Mouse (Mus musculus): ENCODE measurements around the gene Gnai3. TPM values are rescaled to one million over a fixed set of nuclear protein-coding genes. Genes with fewer than 3 reads are reported as not detected.

The Gnai3 gene
- 5.4 and 14.8 TPM in 2 replicates for polyA plus RNA-seq (2012; rRNA removed)

- Histone ChIP-seq H3K4me3 (ENCODE audit: low read depth, low read length) (peak within 1 kb of the TSS; percentile 97), H3K36me3 (ENCODE audit: control insufficient read depth, insufficient read depth, low read length) (peaks cover 4% of the 10 kb centered on the region), H3K4me1 (ENCODE audit: control insufficient read depth, insufficient read depth, insufficient read length, low read length) (peaks cover 5% of the 10 kb centered on the region; the same call in 1 of the 2 replicates), H3K27ac (ENCODE audit: insufficient read depth, low read depth, low read length) (peak within 1 kb of the TSS; percentile 88), H3K27me3 (ENCODE audit: control insufficient read depth, insufficient read depth, low read length) (no peaks in the 10 kb centered on the region)
- under 1% methylated on average over 63 of the region's 63 CpGs for WGBS
- TF ChIP-seq POLR2A (IDR thresholded peaks at IDR 0.05; ENCODE audit: low read depth, low read length) (peak; percentile 95), CTCF (IDR thresholded peaks at IDR 0.05; ENCODE audit: extremely low read depth, insufficient read length, insufficient replicate concordance, low read depth, low read length) (0 out of 2 replicates have a peak, but pooled peaks have one; percentile 10)
Measured at GRCm38 (mm10) chr3:108145534-108146445, at the start of gene Gnai3. Gnai3 (minus strand) TSS chr3:108146146.

DNA sequence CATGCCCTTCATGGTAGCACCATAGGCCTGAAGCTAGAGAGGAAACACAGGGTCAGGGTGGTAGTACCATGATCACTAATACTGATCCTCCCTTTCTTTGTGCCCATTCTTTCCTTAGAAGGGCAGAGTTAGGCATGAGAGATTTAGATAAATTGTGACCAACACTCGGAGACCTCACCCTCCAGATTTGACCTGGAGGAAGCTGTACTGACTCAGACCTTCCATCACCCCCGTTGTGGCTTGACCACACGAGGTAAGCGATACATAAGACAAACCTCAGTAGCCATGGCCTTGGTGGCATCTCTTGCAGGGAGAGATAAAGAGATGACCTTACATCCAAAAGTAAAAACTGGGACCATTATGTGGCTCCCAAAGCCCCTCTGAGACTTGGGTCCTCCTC, 49.3 kb upstream of the Gnai3 start:
- Histone ChIP-seq H3K4me3 (ENCODE audit: low read depth, low read length) (no peak overlapping the region), H3K36me3 (ENCODE audit: control insufficient read depth, insufficient read depth, low read length) (0 out of 2 replicates have a peak, but pooled peaks cover 2% of the 10 kb centered on the region), H3K4me1 (ENCODE audit: control insufficient read depth, insufficient read depth, insufficient read length, low read length) (peaks cover 11% of the 10 kb centered on the region), H3K27me3 (ENCODE audit: control insufficient read depth, insufficient read depth, low read length) (no peaks in the 10 kb centered on the region), H3K27ac (ENCODE audit: insufficient read depth, low read depth, low read length) (no peak overlapping the region)
- TF ChIP-seq CTCF (IDR thresholded peaks at IDR 0.05; ENCODE audit: extremely low read depth, insufficient read length, insufficient replicate concordance, low read depth, low read length) (no peak), POLR2A (IDR thresholded peaks at IDR 0.05; ENCODE audit: low read depth, low read length) (no peak)
- 90% methylated on average over 4 of the region's 4 CpGs for WGBS

GRCm38 (mm10) chr3:108193686-108194085, 47.7 kb upstream of the Gnai3 start:
- H3K27ac ChIP-seq (ENCODE audit: insufficient read depth, low read depth, low read length) = no peak overlapping the region
- WGBS = 72% methylated on average over 4 of the region's 4 CpGs

DNA sequence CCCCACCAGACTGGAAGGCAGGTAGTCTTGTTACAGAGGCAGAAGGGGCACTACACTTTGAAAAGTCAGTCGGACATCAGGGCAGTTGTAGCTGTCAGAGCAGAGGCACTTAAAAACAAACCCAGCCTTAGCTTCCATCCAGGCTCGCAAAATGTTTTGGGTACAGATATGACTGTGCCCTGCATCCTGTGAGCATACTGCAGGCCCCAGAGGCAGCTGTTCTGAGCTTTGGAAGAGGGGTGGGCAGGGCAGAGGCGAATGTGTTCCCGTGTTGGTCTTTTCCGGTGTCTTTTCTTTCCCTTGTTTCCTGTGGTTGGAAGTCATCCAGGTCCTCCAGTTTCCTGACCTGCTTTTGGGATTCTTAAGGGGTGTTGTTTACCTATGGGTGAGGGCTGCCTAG, 44.0 kb upstream of the Gnai3 start:
- WGBS = 31% methylated on average over 5 of the region's 5 CpGs
- Histone ChIP-seq H3K27ac (ENCODE audit: insufficient read depth, low read depth, low read length) (no peak overlapping the region), H3K27me3 (ENCODE audit: control insufficient read depth, insufficient read depth, low read length) (no peaks in the 10 kb centered on the region), H3K36me3 (ENCODE audit: control insufficient read depth, insufficient read depth, low read length) (0 out of 2 replicates have a peak, but pooled peaks cover 2% of the 10 kb centered on the region), H3K4me3 (ENCODE audit: low read depth, low read length) (no peak overlapping the region), H3K4me1 (ENCODE audit: control insufficient read depth, insufficient read depth, insufficient read length, low read length) (peaks cover 8% of the 10 kb centered on the region)
- TF ChIP-seq POLR2A (IDR thresholded peaks at IDR 0.05; ENCODE audit: low read depth, low read length) (no peak), CTCF (IDR thresholded peaks at IDR 0.05; ENCODE audit: extremely low read depth, insufficient read length, insufficient replicate concordance, low read depth, low read length) (no peak)

More at GRCm38 (mm10) chr3:108193686-108194085, 47.7 kb upstream of the Gnai3 start:
- Histone ChIP-seq H3K27me3 (ENCODE audit: control insufficient read depth, insufficient read depth, low read length) (no peaks in the 10 kb centered on the region), H3K4me3 (ENCODE audit: low read depth, low read length) (no peak overlapping the region), H3K4me1 (ENCODE audit: control insufficient read depth, insufficient read depth, insufficient read length, low read length) (peaks cover 6% of the 10 kb centered on the region), H3K36me3 (ENCODE audit: control insufficient read depth, insufficient read depth, low read length) (0 out of 2 replicates have a peak, but pooled peaks cover 2% of the 10 kb centered on the region)
- no peak for TF ChIP-seq POLR2A (IDR thresholded peaks at IDR 0.05; ENCODE audit: low read depth, low read length)
- no peak for TF ChIP-seq CTCF (IDR thresholded peaks at IDR 0.05; ENCODE audit: extremely low read depth, insufficient read length, insufficient replicate concordance, low read depth, low read length)

- Histone ChIP-seq H3K27me3 (ENCODE audit: control insufficient read depth, insufficient read depth, low read length) (no peaks in the 10 kb centered on the region), H3K36me3 (ENCODE audit: control insufficient read depth, insufficient read depth, low read length) (0 out of 2 replicates have a peak, but pooled peaks cover 2% of the 10 kb centered on the region), H3K4me1 (ENCODE audit: control insufficient read depth, insufficient read depth, insufficient read length, low read length) (peaks cover 8% of the 10 kb centered on the region), H3K27ac (ENCODE audit: insufficient read depth, low read depth, low read length) (no peak overlapping the region), H3K4me3 (ENCODE audit: low read depth, low read length) (no peak overlapping the region)
- WGBS = 86% methylated on average over 9 of the region's 9 CpGs
- TF ChIP-seq CTCF (IDR thresholded peaks at IDR 0.05; ENCODE audit: extremely low read depth, insufficient read length, insufficient replicate concordance, low read depth, low read length) (no peak), POLR2A (IDR thresholded peaks at IDR 0.05; ENCODE audit: low read depth, low read length) (no peak)
Measured at GRCm38 (mm10) chr3:108188716-108189490, 43.0 kb upstream of the Gnai3 start.

GRCm38 (mm10) chr3:108187111-108187795, 41.3 kb upstream of the Gnai3 start:
- no peak overlapping the region for H3K27ac ChIP-seq (ENCODE audit: insufficient read depth, low read depth, low read length)
- H3K27me3 ChIP-seq (ENCODE audit: control insufficient read depth, insufficient read depth, low read length) = no peaks in the 10 kb centered on the region
- peaks cover 8% of the 10 kb centered on the region for H3K4me1 ChIP-seq (ENCODE audit: control insufficient read depth, insufficient read depth, insufficient read length, low read length)
- 75% methylated on average over 20 of the region's 20 CpGs for WGBS
- no peak for TF ChIP-seq CTCF (IDR thresholded peaks at IDR 0.05; ENCODE audit: extremely low read depth, insufficient read length, insufficient replicate concordance, low read depth, low read length)
- TF ChIP-seq POLR2A (IDR thresholded peaks at IDR 0.05; ENCODE audit: low read depth, low read length) = no peak
- peak overlapping the region; percentile 92; the same call in 1 of the 2 replicates for H3K4me3 ChIP-seq (ENCODE audit: low read depth, low read length)
- no peaks in the 10 kb centered on the region for H3K36me3 ChIP-seq (ENCODE audit: control insufficient read depth, insufficient read depth, low read length)
